Mouse (Mus musculus) forebrain, postnatal 0 days (tissue): ENCODE data around the gene Gm10570. TPM values are rescaled to one million over a fixed set of nuclear protein-coding genes. Genes with fewer than 3 reads are reported as not detected.

ENCODE experiments used
- ATAC-seq: fragments of 200-750 bp; cut with Nextera tagmentation; 2 replicates; pipeline ENCODE4 v1.8.0; 2017; ENCODE audit warnings: mild to moderate bottlenecking, moderate library complexity
- DNase-seq: peaks from one replicate; pipeline ENCODE4 v3.0.0-alpha.2; 2015
- H3K27ac ChIP-seq: fragments of 300-500 bp; sonication (generic); 2 replicates; pipeline ENCODE4 v1.5.1; 2014; ENCODE audit warnings: low read depth, mild to moderate bottlenecking, antibody characterized with exemption, low read length, moderate library complexity, mixed read lengths
- H3K27me3 ChIP-seq: fragments of 300-500 bp; sonication (generic); 2 replicates; pipeline ENCODE4 v1.6.1; 2014; ENCODE audit warnings: mild to moderate bottlenecking, low read length, mixed read lengths; ENCODE audit not compliant: insufficient read depth
- H3K36me3 ChIP-seq: fragments of 300-500 bp; sonication (generic); 2 replicates; pipeline ENCODE4 v1.6.1; 2014; ENCODE audit warnings: mild to moderate bottlenecking, moderate library complexity; ENCODE audit not compliant: insufficient read depth
- H3K4me1 ChIP-seq: fragments of 300-500 bp; sonication (generic); 2 replicates; pipeline ENCODE4 v1.6.1; 2014; ENCODE audit warnings: antibody characterized with exemption; ENCODE audit not compliant: insufficient read depth
- H3K4me2 ChIP-seq: fragments of 300-500 bp; sonication (generic); 2 replicates; pipeline ENCODE4 v1.6.1; 2014; ENCODE audit warnings: low read depth, mild to moderate bottlenecking, moderate library complexity
- H3K4me3 ChIP-seq: fragments of 300-500 bp; sonication (generic); 2 replicates; pipeline ENCODE4 v1.5.1; 2014; ENCODE audit warnings: low read depth, low read length, mixed read lengths
- H3K9ac ChIP-seq: fragments of 300-500 bp; sonication (generic); 2 replicates; pipeline ENCODE4 v1.6.1; 2014; ENCODE audit warnings: mild to moderate bottlenecking
- H3K9me3 ChIP-seq: fragments of 300-500 bp; sonication (generic); 2 replicates; pipeline ENCODE4 v1.6.1; 2016; ENCODE audit warnings: low read length
- CTCF ChIP-seq: sonication (generic); IDR thresholded peaks from 2 replicates; pipeline ENCODE4 v1.5.1; 2016; ENCODE audit warnings: antibody characterized with exemption, control low read depth, low read depth
- WGBS: fragments of 180-500 bp; shearing (Covaris S2); extraction: QIAGEN DNeasy Blood & Tissue Kit; methylation state at CpG from one replicate; pipeline ENCODE4 v1.1.7; 2014; 5-methylcytosine and 5-hydroxymethylcytosine counted together
- polyA plus RNA-seq: library from polyadenylated mRNA; unstranded; fragments of >200 nt; fragmentation: Nextera tagmentation; extraction: Ambion mirVana; gene quantifications from 2 replicates; pipeline ENCODE4 v1.2.1, GENCODE M21; 2015
- total RNA-seq: library from RNA; depleted of rRNA; stranded (reverse); fragments of >200 nt; gene quantifications from 2 replicates; pipeline ENCODE4 v1.2.3, GENCODE M21; 2014

Gm10570 gene
- total and polyA plus RNA-seq, 2 experiments from 2014 or later, result 1.0 to 1.8 TPM

DNA sequence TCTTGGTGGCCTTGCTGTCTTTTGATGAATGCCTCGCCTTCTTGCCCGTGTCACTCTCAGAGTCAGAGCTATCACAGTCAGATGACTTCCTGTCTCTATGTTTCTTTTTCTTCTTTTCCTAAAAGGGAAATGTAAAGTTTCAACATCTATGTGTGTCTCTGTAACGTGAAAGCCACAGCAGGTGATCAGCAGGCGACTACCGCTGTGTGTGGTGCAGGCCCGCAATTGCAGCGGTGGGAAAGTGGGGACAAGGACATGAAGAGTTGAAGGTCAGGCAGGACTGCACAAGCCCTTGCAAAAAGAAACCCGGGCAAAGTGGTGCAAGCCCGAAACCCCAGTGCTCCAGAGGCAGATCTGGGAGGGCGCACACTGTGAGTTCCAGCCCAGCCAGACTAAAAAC lies 8.2 kb upstream of the Gm10570 start:
- 77% methylated on average over 10 of the region's 10 CpGs for WGBS
- H3K4me1 ChIP-seq, result no peaks in the 10 kb centered on the region
- no peak for DNase-seq

DNA sequence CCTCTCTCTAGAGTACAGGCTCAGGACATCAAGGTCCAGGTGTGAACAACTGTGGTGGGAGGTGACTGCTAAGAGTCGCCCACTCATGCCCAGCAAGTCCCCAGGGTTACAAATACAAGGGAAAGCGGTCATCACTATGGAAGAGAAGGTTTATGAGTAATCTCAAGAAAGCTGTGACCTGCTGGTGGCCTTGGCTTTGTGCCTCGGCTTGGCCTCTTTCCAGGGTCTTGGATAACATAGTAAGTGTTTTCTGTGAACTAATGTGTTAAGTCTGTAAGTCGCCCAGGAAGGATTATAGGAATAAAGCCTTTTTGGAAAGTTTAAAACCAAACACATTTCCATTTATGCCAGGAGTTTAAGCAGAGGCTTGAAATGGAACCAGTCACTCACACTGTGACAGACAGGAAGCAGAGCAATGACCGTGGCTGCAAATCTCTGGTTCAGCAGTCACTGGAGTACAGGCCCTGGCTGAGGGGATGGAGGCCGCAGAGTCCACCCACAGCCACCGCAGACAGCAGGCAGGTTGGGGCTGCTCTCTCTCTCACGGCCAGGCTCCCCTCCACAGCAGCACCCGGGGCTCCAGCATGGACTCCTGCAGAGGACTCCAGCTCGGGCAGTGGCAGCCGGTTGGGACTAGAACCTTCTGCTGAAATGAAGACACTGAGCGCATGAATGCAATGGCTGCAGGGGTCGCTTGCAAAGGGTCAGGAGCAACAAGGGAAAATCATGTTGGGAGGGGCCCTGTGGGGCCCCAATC lies 7.5 kb upstream of the Gm10570 start:
- H3K27ac ChIP-seq, result no peak overlapping the region
- H3K27me3 ChIP-seq, result no peaks in the 10 kb centered on the region
- TF ChIP-seq CTCF, result no peak
- no peak for DNase-seq
- no peak for ATAC-seq
- no peak overlapping the region for H3K4me2 ChIP-seq
- H3K9me3 ChIP-seq, result no peaks in the 10 kb centered on the region
- H3K4me1 ChIP-seq, result no peaks in the 10 kb centered on the region
- H3K4me3 ChIP-seq, result no peak overlapping the region
- H3K36me3 ChIP-seq, result peaks cover 54% of the 10 kb centered on the region
- WGBS, result 73% methylated on average over 13 of the region's 13 CpGs
- H3K9ac ChIP-seq, result no peak overlapping the region

More for the DNA sequence above, 8.2 kb upstream of the Gm10570 start:
- H3K4me3 ChIP-seq, result no peak overlapping the region
- no peak overlapping the region for H3K9ac ChIP-seq
- no peaks in the 10 kb centered on the region for H3K27me3 ChIP-seq
- ATAC-seq, result no peak
- no peak for TF ChIP-seq CTCF
- H3K4me2 ChIP-seq, result no peak overlapping the region
- peaks cover 55% of the 10 kb centered on the region for H3K36me3 ChIP-seq
- H3K27ac ChIP-seq, result no peak overlapping the region
- H3K9me3 ChIP-seq, result no peaks in the 10 kb centered on the region

DNA sequence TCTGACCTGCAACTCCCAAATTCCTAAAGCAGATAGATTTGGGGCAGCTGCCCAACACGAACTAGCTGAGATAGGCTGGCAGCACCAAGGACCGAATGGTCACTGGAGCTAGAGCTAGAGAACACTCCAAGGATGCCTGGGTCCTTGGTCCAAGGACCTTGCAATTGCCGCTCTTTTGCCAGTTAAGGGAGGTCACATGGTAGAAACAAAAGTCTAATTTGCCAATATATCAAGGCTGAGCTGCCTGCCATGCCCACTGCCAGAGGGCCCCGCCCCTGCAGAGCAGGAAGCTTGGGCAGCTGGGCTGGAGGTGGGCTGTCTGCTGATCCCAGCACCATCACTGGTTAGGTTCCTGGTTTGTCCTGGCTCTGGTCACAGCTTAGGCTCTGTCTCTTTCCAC lies 5.1 kb upstream of the Gm10570 start:
- no peak for TF ChIP-seq CTCF
- 91% methylated on average over 4 of the region's 4 CpGs for WGBS
- no peak overlapping the region for H3K27ac ChIP-seq
- DNase-seq (no peak), ATAC-seq (no peak)
- H3K27me3 ChIP-seq, result no peaks in the 10 kb centered on the region
- no peaks in the 10 kb centered on the region for H3K9me3 ChIP-seq
- peaks cover 46% of the 10 kb centered on the region for H3K36me3 ChIP-seq
- no peaks in the 10 kb centered on the region for H3K4me1 ChIP-seq
- no peak overlapping the region for H3K4me2 ChIP-seq
- no peak overlapping the region for H3K9ac ChIP-seq
- no peak overlapping the region for H3K4me3 ChIP-seq

DNA sequence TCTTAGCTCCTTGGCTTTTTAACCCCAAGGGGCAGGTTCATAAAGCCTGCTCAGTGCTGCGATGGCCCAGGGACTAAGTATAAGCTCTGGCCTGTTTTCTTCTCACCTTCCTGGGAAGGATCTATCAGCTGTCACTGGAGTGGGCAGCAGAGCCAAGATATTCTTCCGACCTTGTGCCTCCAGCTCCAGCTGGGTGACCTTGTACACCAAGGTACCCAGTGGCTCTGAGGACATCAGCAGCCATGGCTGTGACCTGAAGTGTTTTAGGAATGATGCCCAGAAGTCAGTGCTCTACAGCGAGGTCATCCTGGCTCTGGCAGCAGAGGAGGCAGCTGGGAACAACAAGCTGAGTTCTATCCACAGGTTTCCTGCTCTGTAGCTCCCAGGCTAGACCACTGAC lies 4.1 kb upstream of the Gm10570 start:
- DNase-seq, result no peak
- no peak for ATAC-seq
- H3K4me3 ChIP-seq, result no peak overlapping the region
- no peaks in the 10 kb centered on the region for H3K4me1 ChIP-seq
- H3K4me2 ChIP-seq, result no peak overlapping the region
- H3K27me3 ChIP-seq, result no peaks in the 10 kb centered on the region
- no peaks in the 10 kb centered on the region for H3K9me3 ChIP-seq
- H3K27ac ChIP-seq, result no peak overlapping the region
- 92% methylated on average over 3 of the region's 3 CpGs for WGBS
- TF ChIP-seq CTCF, result no peak
- H3K9ac ChIP-seq, result no peak overlapping the region
- peaks cover 44% of the 10 kb centered on the region for H3K36me3 ChIP-seq

DNA sequence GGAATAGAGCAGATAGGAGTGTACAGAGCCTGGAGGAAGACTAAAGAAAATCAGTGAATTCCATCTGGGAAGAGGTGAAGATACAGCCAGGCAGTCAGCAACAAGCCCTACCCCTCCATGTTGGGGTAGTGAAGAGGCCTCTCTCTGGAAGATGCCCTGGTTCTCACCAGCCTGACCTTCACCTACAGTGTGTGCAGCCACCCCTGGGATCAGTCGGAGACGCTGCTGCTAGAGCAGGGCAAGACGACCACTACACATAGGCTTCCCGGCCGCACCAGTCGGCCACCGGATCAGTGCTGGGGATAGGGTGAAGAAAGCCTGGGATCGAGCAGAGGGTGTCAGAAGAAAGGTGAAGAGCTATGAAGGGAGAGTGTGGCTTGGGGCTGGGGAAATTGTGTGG lies 780 bp upstream of the Gm10570 start:
- ATAC-seq, result peak; percentile 11
- H3K4me1 ChIP-seq, result no peaks in the 10 kb centered on the region
- H3K27ac ChIP-seq, result peak overlapping the region; percentile 73
- no peaks in the 10 kb centered on the region for H3K27me3 ChIP-seq
- peak overlapping the region; percentile 82 for H3K9ac ChIP-seq
- 41% methylated on average over 8 of the region's 8 CpGs for WGBS
- peaks cover 19% of the 10 kb centered on the region for H3K36me3 ChIP-seq
- H3K4me3 ChIP-seq, result peak overlapping the region; percentile 57
- no peak for TF ChIP-seq CTCF
- no peak for DNase-seq
- no peaks in the 10 kb centered on the region for H3K9me3 ChIP-seq
- H3K4me2 ChIP-seq, result peak overlapping the region; percentile 93

DNA sequence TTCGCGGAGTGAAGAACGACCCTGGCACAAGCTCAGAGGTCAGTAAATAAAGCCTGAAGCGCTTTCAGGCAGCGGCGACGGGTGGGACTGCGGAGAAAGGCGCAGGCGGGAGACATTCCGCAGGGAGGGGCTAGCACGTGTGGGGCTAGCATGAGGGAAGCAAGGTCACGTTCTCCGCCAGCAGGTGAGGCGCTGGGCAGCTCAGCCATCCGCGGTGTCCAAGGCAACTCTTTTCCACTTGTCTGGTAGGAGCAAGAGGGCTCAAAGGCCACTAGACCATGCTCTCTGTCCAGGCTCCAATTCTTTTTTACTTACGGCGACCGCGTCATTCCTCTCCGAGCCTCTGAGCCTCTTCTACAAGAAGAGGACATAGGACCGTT lies 633 bp downstream of the Gm10570 start:
- peak overlapping the region; percentile 82 for H3K9ac ChIP-seq
- 0 out of 2 replicates have a peak, but pooled peaks have one; percentile 3 for TF ChIP-seq CTCF
- peak; percentile 52; the same call in 1 of the 2 replicates for ATAC-seq

DNA sequence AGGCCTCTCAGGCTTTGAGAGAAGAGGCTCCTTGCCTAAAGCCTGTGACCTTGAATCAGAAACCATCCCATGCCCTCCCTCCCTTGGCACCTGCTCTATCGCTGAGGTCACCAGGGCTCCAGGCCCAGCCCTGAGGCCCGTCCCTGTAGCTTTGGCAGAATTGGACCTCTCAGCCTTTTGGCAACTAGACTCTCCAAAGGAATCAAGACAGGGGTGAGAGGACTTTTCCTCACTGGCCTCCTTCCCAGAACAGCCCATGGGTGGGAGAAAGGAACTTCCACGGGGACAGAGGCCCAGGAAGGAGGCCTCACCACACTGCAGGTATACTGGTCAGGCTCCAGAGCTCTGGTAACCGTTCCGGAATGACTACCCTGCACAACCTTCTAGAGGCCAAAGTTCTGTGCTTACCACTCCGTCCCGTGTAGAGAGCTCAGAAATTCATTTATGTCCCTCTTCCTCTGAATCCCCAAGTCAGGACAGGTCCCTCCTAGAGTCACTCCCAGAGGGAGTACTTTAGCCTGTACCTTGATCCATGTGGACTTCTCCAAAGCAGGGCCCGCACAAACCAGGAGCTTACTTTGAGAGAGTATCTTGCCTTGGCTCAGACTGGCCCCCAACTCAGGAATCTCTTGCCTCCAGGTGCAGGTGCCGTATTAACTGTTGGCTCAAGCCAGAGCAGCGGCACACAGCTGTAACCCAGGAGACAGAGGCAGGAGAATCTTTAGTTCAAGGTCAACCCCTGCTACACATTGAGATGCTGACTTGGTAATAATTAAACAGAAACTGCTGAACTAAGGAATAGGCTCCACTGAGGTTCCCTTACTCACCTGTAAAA lies 1.5 kb downstream of the Gm10570 start:
- no peak for TF ChIP-seq CTCF
- WGBS, result 73% methylated on average over 10 of the region's 10 CpGs
- Histone ChIP-seq H3K9ac (0 out of 2 replicates have a peak overlapping the region, but pooled peaks have one; percentile 82), H3K9me3 (no peaks in the 10 kb centered on the region), H3K36me3 (no peaks in the 10 kb centered on the region), H3K4me2 (peak overlapping the region; percentile 93), H3K4me1 (no peaks in the 10 kb centered on the region), H3K27me3 (no peaks in the 10 kb centered on the region), H3K27ac (no peak overlapping the region), H3K4me3 (peak overlapping the region; percentile 57; the same call in 1 of the 2 replicates)
- ATAC-seq, result no peak
- no peak for DNase-seq

More for the DNA sequence above, 633 bp downstream of the Gm10570 start:
- H3K4me3 ChIP-seq, result peak overlapping the region; percentile 57
- H3K4me2 ChIP-seq, result peak overlapping the region; percentile 93
- no peaks in the 10 kb centered on the region for H3K4me1 ChIP-seq
- peak overlapping the region; percentile 73 for H3K27ac ChIP-seq
- no peaks in the 10 kb centered on the region for H3K9me3 ChIP-seq
- under 1% methylated on average over 23 of the region's 23 CpGs for WGBS
- no peaks in the 10 kb centered on the region for H3K27me3 ChIP-seq
- DNase-seq, result peak; percentile 56
- H3K36me3 ChIP-seq, result peaks cover 5% of the 10 kb centered on the region; the same call in 1 of the 2 replicates
